Mouse (Mus musculus) neural tube, embryonic 14.5 days (tissue): Measurements from ENCODE around the gene Cpsf6. TPM values are rescaled to one million over a fixed set of nuclear protein-coding genes. Genes with fewer than 3 reads are reported as not detected.

Source experiments
- ATAC-seq: fragments of 200-750 bp; cut with Nextera tagmentation; 2 replicates; pipeline ENCODE4 v1.8.0; 2017; ENCODE audit warnings: low read depth, mild to moderate bottlenecking, moderate TSS enrichment, moderate library complexity
- H3K27ac ChIP-seq: fragments of 300-500 bp; sonication (generic); 2 replicates; pipeline ENCODE4 v1.5.1; 2014; ENCODE audit warnings: low read depth, mild to moderate bottlenecking, control low read depth, low read length, moderate library complexity, mixed read lengths
- H3K27me3 ChIP-seq: fragments of 300-500 bp; sonication (generic); 2 replicates; pipeline ENCODE4 v1.6.1; 2014; ENCODE audit warnings: low read length; ENCODE audit not compliant: control insufficient read depth, insufficient read depth
- H3K36me3 ChIP-seq: fragments of 300-500 bp; sonication (generic); 2 replicates; pipeline ENCODE4 v1.6.1; 2014; ENCODE audit warnings: low read length, mixed read lengths; ENCODE audit not compliant: control insufficient read depth, insufficient read depth
- H3K4me1 ChIP-seq: fragments of 300-500 bp; sonication (generic); 2 replicates; pipeline ENCODE4 v1.6.1; 2014; ENCODE audit warnings: low read length; ENCODE audit not compliant: control insufficient read depth, insufficient read depth
- H3K4me2 ChIP-seq: fragments of 300-500 bp; sonication (generic); 2 replicates; pipeline ENCODE4 v1.6.1; 2014; ENCODE audit warnings: mild to moderate bottlenecking, low read depth, low read length, control low read depth
- H3K4me3 ChIP-seq: fragments of 300-500 bp; sonication (generic); 2 replicates; pipeline ENCODE4 v1.5.1; 2014; ENCODE audit warnings: low read depth, low read length, control low read depth, mixed read lengths
- H3K9ac ChIP-seq: fragments of 300-500 bp; sonication (generic); replicated peaks from 2 replicates; pipeline ENCODE4 v1.6.1; 2014; ENCODE audit warnings: low read depth, mild to moderate bottlenecking, control low read depth, low read length, mixed read lengths
- H3K9me3 ChIP-seq: fragments of 300-500 bp; sonication (generic); 2 replicates; pipeline ENCODE4 v1.6.1; 2016; ENCODE audit warnings: low read length; ENCODE audit not compliant: control insufficient read depth
- WGBS: fragments of 180-500 bp; shearing (Covaris S2); extraction: QIAGEN DNeasy Blood & Tissue Kit; methylation state at CpG from one replicate; pipeline ENCODE4 v1.1.7; 2014; 5-methylcytosine and 5-hydroxymethylcytosine counted together
- polyA plus RNA-seq: library from polyadenylated mRNA; unstranded; fragments of >200 nt; fragmentation: Nextera tagmentation; extraction: Ambion mirVana; gene quantifications from 2 replicates; pipeline ENCODE4 v1.2.1, GENCODE M21; 2014

Cpsf6 gene
- polyA plus RNA-seq, 1 experiment from 2014 or later = 180 TPM

DNA sequence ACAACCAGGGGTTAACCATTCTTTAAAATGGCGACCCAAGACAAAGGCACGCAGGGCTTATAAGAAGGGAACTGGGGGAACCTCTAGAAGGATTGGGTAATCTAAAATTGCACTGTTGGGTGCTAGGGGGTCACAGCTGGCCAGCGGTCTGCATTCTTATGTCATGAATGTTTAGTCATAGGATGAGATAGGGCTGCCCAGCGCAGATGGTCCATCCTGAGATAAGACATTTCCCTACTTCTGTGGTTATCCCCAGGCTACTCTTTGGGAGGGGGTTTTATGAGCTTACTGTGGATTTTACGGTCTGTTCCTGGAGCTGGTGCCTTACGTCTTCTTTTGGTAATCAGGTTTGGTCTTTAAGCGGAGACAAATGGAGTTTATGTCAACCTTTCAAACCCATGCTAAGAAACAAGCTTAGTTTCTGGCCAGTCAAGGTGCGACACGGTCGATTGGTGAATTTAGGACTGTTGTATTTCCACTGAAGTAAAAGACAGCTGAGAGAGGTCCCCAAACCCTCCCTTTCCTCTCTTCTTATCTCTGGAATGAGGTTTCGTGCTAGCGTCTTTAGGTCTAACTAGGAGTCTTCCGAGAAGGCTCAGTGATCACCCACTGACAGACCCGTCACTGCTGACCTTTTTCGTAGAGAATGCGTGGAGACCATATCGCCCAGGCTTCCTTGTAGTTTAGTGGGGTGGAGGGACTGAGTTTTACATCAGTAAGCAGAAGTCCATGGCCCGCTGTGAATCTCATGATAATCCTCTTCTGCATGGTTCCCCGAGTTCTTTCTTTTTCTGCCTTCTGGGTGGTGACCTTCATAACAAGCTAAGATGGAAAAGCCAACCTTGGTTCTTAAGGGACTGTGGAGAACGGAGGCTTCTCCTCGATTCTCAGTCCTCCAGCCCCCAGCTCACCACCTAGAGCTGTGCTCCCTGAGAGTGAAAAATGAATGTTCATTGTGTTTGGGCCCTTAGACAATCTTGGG lies 29.8 kb upstream of the Cpsf6 start:
- no peak overlapping the region for H3K27ac ChIP-seq
- no peak for ATAC-seq
- no peak overlapping the region for H3K4me2 ChIP-seq
- H3K9me3 ChIP-seq = no peaks in the 10 kb centered on the region
- no peaks in the 10 kb centered on the region for H3K4me1 ChIP-seq
- H3K36me3 ChIP-seq = no peaks in the 10 kb centered on the region
- no peak overlapping the region for H3K4me3 ChIP-seq
- 78% methylated on average over 21 of the region's 21 CpGs for WGBS
- no peak overlapping the region for H3K9ac ChIP-seq
- no peaks in the 10 kb centered on the region for H3K27me3 ChIP-seq

DNA sequence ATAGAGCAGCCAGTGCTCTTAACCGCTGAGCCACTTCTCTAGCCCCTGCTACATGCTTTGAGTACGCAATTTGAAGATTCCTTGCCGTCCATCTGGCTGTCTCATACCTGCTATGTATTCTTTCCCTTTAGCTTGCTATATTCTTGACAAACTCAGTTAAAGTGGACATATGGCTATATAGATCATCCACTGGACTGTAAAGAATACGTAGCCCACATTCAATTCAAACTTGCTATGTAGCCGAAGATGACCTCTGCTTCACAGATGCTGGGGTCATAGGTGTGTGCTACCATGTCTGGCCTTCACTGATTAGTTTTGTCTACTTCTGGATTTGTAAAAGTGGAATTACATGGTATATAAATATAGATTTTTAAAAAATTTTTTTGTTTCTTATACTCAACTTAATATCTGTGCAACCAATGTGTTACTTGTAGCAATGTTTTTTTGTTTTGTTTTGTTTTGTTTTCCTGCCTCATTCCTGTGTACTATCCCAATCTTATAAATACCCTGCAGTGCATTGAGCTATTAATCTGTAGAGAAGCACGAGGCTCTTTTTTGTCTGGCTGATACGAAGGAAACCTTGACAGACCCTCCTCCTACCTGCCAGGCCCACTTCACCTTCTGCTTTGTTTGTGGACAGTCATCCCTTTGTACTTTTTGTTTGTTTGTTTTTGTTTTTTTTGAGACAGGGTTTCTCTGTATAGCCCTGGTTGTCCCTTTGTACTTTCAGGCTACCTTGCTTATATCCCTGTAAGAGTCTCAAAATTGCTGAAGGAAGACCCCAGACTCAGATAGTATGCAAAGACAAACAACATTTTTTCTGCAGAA lies 28.9 kb upstream of the Cpsf6 start:
- WGBS = 87% methylated on average over 7 of the region's 7 CpGs
- Histone ChIP-seq H3K4me1 (no peaks in the 10 kb centered on the region), H3K4me3 (no peak overlapping the region), H3K9me3 (no peaks in the 10 kb centered on the region), H3K9ac (no peak overlapping the region), H3K36me3 (no peaks in the 10 kb centered on the region), H3K4me2 (no peak overlapping the region), H3K27ac (no peak overlapping the region), H3K27me3 (no peaks in the 10 kb centered on the region)
- no peak for ATAC-seq

DNA sequence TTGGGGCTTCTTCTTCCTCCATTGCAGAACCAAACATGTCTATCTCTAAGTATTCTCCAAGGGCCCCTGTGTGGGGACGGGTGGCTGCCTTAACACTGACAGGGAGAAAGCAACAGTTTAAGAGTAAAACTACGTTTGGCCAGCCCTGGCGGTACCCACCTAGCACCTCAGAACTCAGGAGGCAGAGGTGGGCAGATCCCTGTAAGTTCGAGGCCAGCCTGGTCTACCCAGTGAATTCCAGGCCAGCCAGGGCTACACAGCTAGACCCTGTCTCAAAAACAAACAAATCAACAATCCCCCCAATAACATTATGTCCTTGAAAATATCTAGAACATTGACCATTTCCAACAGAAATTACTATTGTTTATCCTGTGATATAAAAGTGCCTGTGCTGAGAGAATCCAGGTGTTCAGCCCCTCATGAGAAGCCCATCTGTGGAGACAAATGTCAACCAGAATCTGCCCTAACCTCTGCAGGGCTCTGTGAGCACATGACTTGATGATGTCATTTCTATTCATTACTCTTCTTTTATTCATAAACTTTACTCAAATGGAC lies 28.0 kb upstream of the Cpsf6 start:
- H3K27ac ChIP-seq = no peak overlapping the region
- no peak overlapping the region for H3K4me3 ChIP-seq
- no peaks in the 10 kb centered on the region for H3K27me3 ChIP-seq
- H3K9me3 ChIP-seq = no peaks in the 10 kb centered on the region
- H3K36me3 ChIP-seq = no peaks in the 10 kb centered on the region
- H3K9ac ChIP-seq = no peak overlapping the region
- H3K4me2 ChIP-seq = no peak overlapping the region
- WGBS = 92% methylated on average over 4 of the region's 4 CpGs
- no peak for ATAC-seq
- peaks cover 4% of the 10 kb centered on the region; the same call in 1 of the 2 replicates for H3K4me1 ChIP-seq

DNA sequence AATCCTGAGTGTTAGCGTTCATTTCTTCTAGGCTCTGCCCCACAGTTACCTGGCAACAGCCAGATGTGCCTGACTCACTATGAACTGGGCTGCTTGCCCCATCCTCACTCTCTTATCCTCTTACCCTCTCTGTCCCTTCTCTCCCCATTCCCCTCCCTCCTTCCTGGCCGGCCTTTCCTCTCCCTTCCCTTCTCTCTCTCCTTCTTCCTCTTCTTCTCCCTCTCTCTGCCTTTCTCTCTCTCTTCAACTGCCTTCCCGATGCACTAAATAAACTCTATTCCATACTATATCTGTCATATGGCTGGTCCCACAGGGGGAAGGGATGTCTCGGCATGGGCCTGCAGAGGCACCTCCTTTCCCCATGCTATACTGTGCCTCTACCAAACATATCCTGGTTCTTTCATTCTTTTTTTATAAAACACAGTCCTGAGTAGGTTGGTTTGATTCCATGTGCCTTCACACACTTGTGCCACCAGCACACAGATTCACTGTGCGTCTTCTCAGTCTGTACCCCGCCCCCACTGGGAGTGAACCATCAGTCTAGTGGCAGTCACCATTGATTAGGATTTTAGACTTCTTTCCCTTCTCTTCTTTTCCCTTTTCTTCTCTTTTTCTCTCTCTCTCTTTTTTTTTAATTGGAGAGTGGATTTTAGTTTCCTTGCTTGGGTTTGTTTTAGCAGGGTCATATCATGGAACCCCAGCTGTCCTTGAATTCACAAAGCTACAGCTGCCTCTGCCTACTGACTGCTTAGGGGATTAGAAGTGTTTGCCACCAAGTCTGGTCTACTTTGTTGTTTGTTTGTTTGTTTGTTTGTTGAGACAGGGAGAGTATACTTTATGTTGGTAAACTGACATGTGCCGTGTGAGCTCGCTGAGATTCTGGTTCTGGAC lies 27.3 kb upstream of the Cpsf6 start:
- H3K27me3 ChIP-seq = no peaks in the 10 kb centered on the region
- H3K4me3 ChIP-seq = no peak overlapping the region
- no peak overlapping the region for H3K4me2 ChIP-seq
- H3K36me3 ChIP-seq = no peaks in the 10 kb centered on the region
- peaks cover 4% of the 10 kb centered on the region; the same call in 1 of the 2 replicates for H3K4me1 ChIP-seq
- no peak overlapping the region for H3K27ac ChIP-seq
- H3K9ac ChIP-seq = no peak overlapping the region
- H3K9me3 ChIP-seq = no peaks in the 10 kb centered on the region
- 89% methylated on average over 8 of the region's 8 CpGs for WGBS
- no peak for ATAC-seq

DNA sequence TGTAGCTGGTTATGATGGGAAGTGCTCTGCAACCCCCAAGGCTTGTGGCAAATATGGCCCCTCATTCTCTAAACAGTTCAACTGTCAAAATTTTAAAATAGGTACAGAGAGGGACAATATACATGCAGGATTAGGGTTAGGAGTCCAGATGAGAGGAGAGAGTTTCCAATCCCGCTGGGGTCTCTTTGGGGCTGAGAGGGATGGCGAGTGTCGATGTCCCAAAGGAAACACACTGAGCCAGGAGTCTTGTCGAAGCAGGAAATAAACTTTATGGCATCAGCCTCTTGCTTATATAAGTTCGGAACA lies 26.4 kb upstream of the Cpsf6 start:
- WGBS = 81% methylated on average over 5 of the region's 5 CpGs
- H3K36me3 ChIP-seq = no peaks in the 10 kb centered on the region
- H3K4me2 ChIP-seq = no peak overlapping the region
- H3K27me3 ChIP-seq = no peaks in the 10 kb centered on the region
- H3K9ac ChIP-seq = no peak overlapping the region
- no peak overlapping the region for H3K4me3 ChIP-seq
- no peaks in the 10 kb centered on the region for H3K9me3 ChIP-seq
- ATAC-seq = no peak
- H3K4me1 ChIP-seq = peaks cover 4% of the 10 kb centered on the region; the same call in 1 of the 2 replicates
- H3K27ac ChIP-seq = no peak overlapping the region

DNA sequence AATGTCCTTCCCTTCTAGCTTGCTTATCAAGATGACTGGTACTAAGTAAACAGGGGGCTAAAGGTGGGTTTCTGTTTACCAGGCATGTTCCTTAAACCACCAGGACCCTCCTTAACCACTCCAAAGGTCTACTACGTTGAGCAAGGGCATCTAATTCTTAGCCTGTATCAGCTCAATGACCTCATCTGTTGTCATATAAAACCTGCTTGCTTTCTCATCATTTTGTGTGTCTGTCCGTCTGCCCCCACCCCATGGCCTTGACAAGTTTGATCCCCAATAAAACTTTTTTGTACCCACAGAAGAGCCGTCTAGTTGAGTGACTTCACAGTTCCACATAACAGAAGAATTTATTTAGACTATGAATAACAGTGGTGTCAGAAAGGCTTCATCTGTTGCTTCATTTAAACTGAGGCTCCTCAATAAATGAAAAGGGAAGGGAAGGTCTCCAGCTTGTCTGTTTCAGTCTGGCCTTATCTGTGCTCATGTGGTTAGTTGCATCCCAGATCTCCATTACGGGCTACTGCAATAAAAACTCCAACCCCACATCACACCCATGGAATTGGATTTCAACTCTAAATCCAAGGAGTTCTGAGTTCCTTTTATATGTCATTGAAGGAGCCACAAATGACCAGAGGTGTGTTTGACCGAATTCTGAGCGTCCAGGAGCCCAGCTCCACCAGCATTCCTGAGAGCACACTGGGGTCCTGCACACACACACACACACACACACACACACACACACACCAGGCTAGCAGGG lies 25.9 kb upstream of the Cpsf6 start:
- ATAC-seq = no peak
- Histone ChIP-seq H3K9me3 (no peaks in the 10 kb centered on the region), H3K4me2 (no peak overlapping the region), H3K9ac (no peak overlapping the region), H3K27me3 (no peaks in the 10 kb centered on the region), H3K27ac (no peak overlapping the region), H3K4me3 (no peak overlapping the region), H3K36me3 (no peaks in the 10 kb centered on the region), H3K4me1 (peaks cover 4% of the 10 kb centered on the region; the same call in 1 of the 2 replicates)
- 80% methylated on average over 6 of the region's 6 CpGs for WGBS

DNA sequence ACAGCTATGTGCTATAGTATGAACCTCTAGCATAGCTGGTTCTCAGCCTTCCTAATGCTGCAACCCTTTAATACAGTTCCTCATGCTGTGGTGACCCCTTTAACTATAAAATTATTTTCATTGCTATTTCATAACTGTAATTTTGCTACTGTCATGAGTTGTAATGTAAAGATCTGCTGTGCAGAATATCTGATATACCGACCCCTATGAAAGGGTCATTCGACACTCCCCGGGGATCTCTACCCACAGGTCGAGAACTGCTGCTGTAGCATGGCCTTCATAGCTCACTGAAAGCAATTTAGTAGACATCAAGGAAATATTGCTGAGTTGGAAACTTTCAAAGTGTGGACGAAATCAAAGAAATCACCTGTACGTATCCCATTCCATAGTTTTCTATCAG lies 24.6 kb upstream of the Cpsf6 start:
- ATAC-seq = no peak
- 89% methylated on average over 6 of the region's 6 CpGs for WGBS
- no peak overlapping the region for H3K4me2 ChIP-seq

More for the DNA sequence above, 24.6 kb upstream of the Cpsf6 start:
- Histone ChIP-seq H3K27me3 (no peaks in the 10 kb centered on the region), H3K9ac (no peak overlapping the region), H3K36me3 (no peaks in the 10 kb centered on the region), H3K9me3 (no peaks in the 10 kb centered on the region), H3K4me3 (no peak overlapping the region), H3K4me1 (peaks cover 4% of the 10 kb centered on the region; the same call in 1 of the 2 replicates), H3K27ac (no peak overlapping the region)
